Comparison of ENCODE assay signal across 13 mouse cellular contexts in the genomic region with DNA sequence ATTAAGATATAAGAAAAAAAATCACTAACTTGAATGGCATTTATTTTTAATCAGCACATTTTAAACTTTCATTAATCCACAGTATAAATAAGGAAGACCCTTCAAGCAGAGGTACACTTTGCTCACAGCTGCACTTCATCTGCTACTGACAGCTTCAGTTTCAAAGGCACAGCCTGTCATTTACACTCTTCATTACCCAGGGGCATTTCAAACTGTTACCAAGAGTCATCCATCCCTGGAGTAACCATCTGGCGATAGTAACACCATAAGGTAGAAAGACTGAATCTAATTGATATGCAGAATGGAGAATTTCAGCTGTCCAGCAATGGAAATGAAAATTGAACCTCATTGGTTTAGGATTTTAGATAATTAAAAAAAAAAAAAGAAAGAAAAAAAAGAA. TPM values are rescaled to one million over a fixed set of nuclear protein-coding genes. Genes with fewer than 3 reads are reported as not detected.
DNase-seq lines count a peak whose midpoint lies in the region; ATAC-seq lines count a peak whose summit lies in the region.
"Had no signal": no experiment of that assay in that cellular context is flagged by ENCODE, and none has a peak within 500 bp of the region (broad histone marks: within the 10 kb centered on the region; RNA-seq: fewer than 3 reads in every experiment).

No protein-coding gene starts in this region.

- H3K9me3 ChIP-seq in midbrain, embryonic 11.5 days (ENCODE audit: control insufficient read depth, low read length), result no peaks in the 10 kb centered on the region
- H3K9me3 ChIP-seq in midbrain, embryonic 10.5 days (replicated peaks), result no peaks in the 10 kb centered on the region
- H3K9me3 ChIP-seq in hindbrain, embryonic 14.5 days (ENCODE audit: control insufficient read depth, low read length), result no peaks in the 10 kb centered on the region
- H3K9me3 ChIP-seq: limb, embryonic 15.5 days had no signal

- H3K4me2 ChIP-seq in midbrain, embryonic 11.5 days, result no peak overlapping the region
- H3K4me2 ChIP-seq in hindbrain, embryonic 14.5 days (replicated peaks), result no peak overlapping the region
- H3K4me2 ChIP-seq: heart, embryonic 11.5 days; limb, embryonic 15.5 days had no signal

- no peak overlapping the region for H3K27ac ChIP-seq in midbrain, embryonic 11.5 days (ENCODE audit: low read depth, low read length)
- H3K27ac ChIP-seq in midbrain, embryonic 10.5 days (replicated peaks), result no peak overlapping the region
- H3K27ac ChIP-seq in hindbrain, embryonic 14.5 days, result no peak overlapping the region
- H3K27ac ChIP-seq: limb, embryonic 15.5 days had no signal

- 68% methylated on average over 1 of the region's 1 CpGs for WGBS in midbrain, embryonic 11.5 days
- 76% methylated on average over 1 of the region's 1 CpGs for WGBS in midbrain, embryonic 10.5 days
- 33% methylated on average over 1 of the region's 1 CpGs for WGBS in hindbrain, embryonic 14.5 days

- H3K36me3 ChIP-seq in midbrain, embryonic 11.5 days (ENCODE audit: control insufficient read depth, insufficient read depth, low read length), result no peaks in the 10 kb centered on the region
- no peaks in the 10 kb centered on the region for H3K36me3 ChIP-seq in midbrain, embryonic 10.5 days
- H3K36me3 ChIP-seq in hindbrain, embryonic 14.5 days (replicated peaks; ENCODE audit: control insufficient read depth, insufficient read depth), result no peaks in the 10 kb centered on the region
- H3K36me3 ChIP-seq: limb, embryonic 15.5 days had no signal

- H3K9ac ChIP-seq in midbrain, embryonic 11.5 days (ENCODE audit: low read length), result no peak overlapping the region
- H3K9ac ChIP-seq in hindbrain, embryonic 14.5 days, result no peak overlapping the region
- H3K9ac ChIP-seq: limb, embryonic 15.5 days had no signal

- DNase-seq in midbrain, embryonic 11.5 days (ENCODE audit: low spot score, missing footprints), result no peak
- no peak for DNase-seq in midbrain, embryonic 10.5 days (ENCODE audit: low spot score)
- peak; percentile 47 for DNase-seq in embryo, embryonic 10.5 days (ENCODE audit: low spot score)
- DNase-seq in hindbrain, embryonic 14.5 days (ENCODE audit: low spot score), result peak; percentile 60
- DNase-seq in retina, postnatal 1 day, result peak; percentile 69
- DNase-seq in gastrocnemius, postnatal 10 days, result no peak
- DNase-seq: lung, postnatal 10 days; thymus, adult 2 months had no signal

- no peak overlapping the region for H3K4me3 ChIP-seq in midbrain, embryonic 11.5 days (ENCODE audit: low read depth, low read length)
- no peak overlapping the region for H3K4me3 ChIP-seq in midbrain, embryonic 10.5 days
- H3K4me3 ChIP-seq in hindbrain, embryonic 14.5 days (replicated peaks; ENCODE audit: low read length), result no peak overlapping the region
- H3K4me3 ChIP-seq: limb, embryonic 15.5 days had no signal

- peak; percentile 73 for ATAC-seq in midbrain, embryonic 11.5 days (ENCODE audit: low FRiP score)
- peak; percentile 86 for ATAC-seq in hindbrain, embryonic 14.5 days (ENCODE audit: low FRiP score)
- ATAC-seq in monocyte, adult 5-6 weeks (replicated peaks; ENCODE audit: insufficient number of reproducible peaks, low FRiP score, low TSS enrichment, poor library complexity, severe bottlenecking), result no peak
- ATAC-seq: activated CD4-positive, CD25-positive, alpha-beta regulatory T cell, adult 4 months; inflammation-experienced regulatory T-cells, adult 6 months had no signal

- no peaks in the 10 kb centered on the region for H3K4me1 ChIP-seq in midbrain, embryonic 11.5 days (ENCODE audit: control insufficient read depth, insufficient read depth, low read length)
- H3K4me1 ChIP-seq in midbrain, embryonic 10.5 days, result no peaks in the 10 kb centered on the region
- peaks cover 4% of the 10 kb centered on the region for H3K4me1 ChIP-seq in hindbrain, embryonic 14.5 days (replicated peaks; ENCODE audit: control insufficient read depth, insufficient read depth, low read length)
- H3K4me1 ChIP-seq: limb, embryonic 15.5 days had no signal

- no peaks in the 10 kb centered on the region for H3K27me3 ChIP-seq in midbrain, embryonic 11.5 days (ENCODE audit: control insufficient read depth, insufficient read depth, low read length)
- H3K27me3 ChIP-seq in midbrain, embryonic 10.5 days (ENCODE audit: low read depth, poor library complexity, severe bottlenecking), result no peaks in the 10 kb centered on the region
- H3K27me3 ChIP-seq in hindbrain, embryonic 14.5 days (ENCODE audit: control insufficient read depth, insufficient read depth, low read length), result no peaks in the 10 kb centered on the region
- H3K27me3 ChIP-seq: limb, embryonic 15.5 days had no signal

RNA-seq across cellular contexts. Expression of gene Bicd1, which starts 34.2 kb away (rescaled TPM):
- 15.5 and 16.5 TPM in 2 replicates for polyA plus RNA-seq in midbrain, embryonic 11.5 days (2014; fragmentation: Nextera tagmentation; extraction: Ambion mirVana)
- 13.5 and 18.1 TPM in 2 replicates for polyA plus RNA-seq in midbrain, embryonic 10.5 days (2016; fragmentation: Nextera tagmentation; extraction: Ambion mirVana)
- 40.9 and 44.6 TPM in 2 replicates for polyA plus RNA-seq in hindbrain, embryonic 14.5 days (2014; fragmentation: Nextera tagmentation; extraction: Ambion mirVana)
- 1 to 10 TPM; 1.2 to 1.7 TPM for total RNA-seq in gastrocnemius, postnatal 10 days (2021)
- total RNA-seq in monocyte, adult 5-6 weeks (2017), result 9.0 to 10.7 TPM (median 9.2 TPM) in 3 replicates

Comparison
In these comparisons a context has a peak if more than half of its experiments do, and no peak if none do; other contexts are left out.
1. DNase-seq: peak in embryo, embryonic 10.5 days (single experiment), hindbrain, embryonic 14.5 days (single experiment) and retina, postnatal 1 day (single experiment); none in midbrain, embryonic 11.5 days (single experiment), midbrain, embryonic 10.5 days (single experiment) and gastrocnemius, postnatal 10 days (single experiment).